Mouse (Mus musculus): ENCODE data around the gene Kcnab2. TPM values are rescaled to one million over a fixed set of nuclear protein-coding genes. Genes with fewer than 3 reads are reported as not detected.

Kcnab2 gene
- polyA plus RNA-seq, 1 experiment from 2014 or later: 5.3 TPM

DNA sequence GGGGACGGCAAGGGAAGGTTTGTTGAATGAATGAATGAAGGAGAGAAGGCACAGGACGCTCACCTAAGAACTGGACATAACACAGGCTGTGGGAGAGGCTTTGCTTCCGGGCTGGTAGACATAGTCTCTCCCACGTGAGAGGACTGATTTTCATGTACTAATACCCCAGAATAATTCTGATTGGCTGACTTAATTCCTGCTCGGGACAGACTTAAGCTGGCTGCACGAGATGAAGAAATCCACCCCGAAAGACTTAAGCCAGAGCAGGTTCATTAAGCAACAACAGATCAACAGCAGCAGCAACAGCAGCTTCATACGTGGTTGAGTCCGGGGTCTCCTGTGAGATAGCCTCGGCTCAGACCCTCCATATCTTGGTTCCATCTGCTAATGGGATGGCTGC is 10.4 kb upstream of the Kcnab2 start:
- Histone ChIP-seq H3K9me3 (ENCODE audit: control insufficient read depth, low read length) (no peaks in the 10 kb centered on the region), H3K27ac (ENCODE audit: low read depth, low read length) (no peak overlapping the region)
- ATAC-seq (ENCODE audit: low FRiP score, low TSS enrichment): no peak

DNA sequence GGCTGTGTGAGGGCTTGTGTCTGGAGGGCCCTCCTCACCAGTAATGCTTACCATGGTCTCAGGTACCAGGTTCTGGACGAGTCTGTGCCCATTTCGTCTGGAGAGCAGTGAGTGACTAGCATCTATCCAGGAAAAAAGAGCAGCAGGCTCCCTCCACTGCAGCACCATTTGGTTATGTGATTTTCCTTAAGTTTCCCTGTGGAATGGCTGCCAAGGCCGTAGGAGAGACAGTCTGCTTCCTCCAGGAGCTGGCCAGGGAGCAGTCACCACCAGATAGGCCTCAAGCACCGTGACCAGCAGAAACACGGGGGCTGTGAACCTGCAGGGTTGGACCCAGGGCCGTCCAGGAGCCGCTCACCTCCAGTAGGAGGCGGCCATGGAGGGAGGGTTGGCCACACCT is 2.8 kb upstream of the Kcnab2 start:
- no peak for ATAC-seq (ENCODE audit: low FRiP score, low TSS enrichment)

More for the DNA sequence above, 10.4 kb upstream of the Kcnab2 start:
- H3K36me3 ChIP-seq (ENCODE audit: control insufficient read depth, insufficient read depth, low read length): no peaks in the 10 kb centered on the region; the same call in 1 of the 2 replicates
- H3K4me3 ChIP-seq (ENCODE audit: low read length): no peak overlapping the region
- 86% methylated on average over 10 of the region's 10 CpGs for WGBS
- H3K27me3 ChIP-seq (ENCODE audit: control insufficient read depth, insufficient read depth, low read length): no peaks in the 10 kb centered on the region
- no peaks in the 10 kb centered on the region for H3K4me1 ChIP-seq (ENCODE audit: control insufficient read depth, insufficient read depth, low read length)
- H3K9ac ChIP-seq (ENCODE audit: low read depth, low read length): no peak overlapping the region
- H3K4me2 ChIP-seq (replicated peaks; ENCODE audit: low read depth, low read length): no peak overlapping the region

DNA sequence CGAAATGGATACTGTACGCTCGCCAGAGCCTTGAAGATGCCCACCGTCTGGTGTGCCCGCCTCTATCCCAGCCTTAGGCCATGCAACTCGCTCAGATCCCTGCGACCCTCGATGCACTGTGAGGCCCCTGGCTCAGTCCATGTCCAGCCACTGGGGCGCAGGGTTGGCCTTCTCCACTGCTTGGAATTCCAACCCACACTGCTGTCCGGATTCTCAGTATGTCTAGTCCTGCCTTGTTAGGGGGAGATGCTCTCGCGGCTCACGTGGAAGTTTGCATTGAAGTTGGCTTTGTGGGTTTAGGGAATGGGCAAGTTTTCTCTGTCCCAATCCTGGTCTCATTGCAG is 525 bp upstream of the Kcnab2 start:
- ATAC-seq (ENCODE audit: low FRiP score, low TSS enrichment): no peak; the same call in none of the 2 replicates
- WGBS: under 1% methylated on average over 13 of the region's 13 CpGs

More for the DNA sequence above, 2.8 kb upstream of the Kcnab2 start:
- 45% methylated on average over 8 of the region's 8 CpGs for WGBS
- Histone ChIP-seq H3K9me3 (ENCODE audit: control insufficient read depth, low read length) (no peaks in the 10 kb centered on the region), H3K27ac (ENCODE audit: low read depth, low read length) (no peak overlapping the region), H3K36me3 (ENCODE audit: control insufficient read depth, insufficient read depth, low read length) (no peaks in the 10 kb centered on the region), H3K4me3 (ENCODE audit: low read length) (no peak overlapping the region), H3K4me2 (replicated peaks; ENCODE audit: low read depth, low read length) (no peak overlapping the region), H3K27me3 (ENCODE audit: control insufficient read depth, insufficient read depth, low read length) (peaks cover 9% of the 10 kb centered on the region; the same call in 1 of the 2 replicates), H3K4me1 (ENCODE audit: control insufficient read depth, insufficient read depth, low read length) (peaks cover 13% of the 10 kb centered on the region), H3K9ac (ENCODE audit: low read depth, low read length) (no peak overlapping the region)

DNA sequence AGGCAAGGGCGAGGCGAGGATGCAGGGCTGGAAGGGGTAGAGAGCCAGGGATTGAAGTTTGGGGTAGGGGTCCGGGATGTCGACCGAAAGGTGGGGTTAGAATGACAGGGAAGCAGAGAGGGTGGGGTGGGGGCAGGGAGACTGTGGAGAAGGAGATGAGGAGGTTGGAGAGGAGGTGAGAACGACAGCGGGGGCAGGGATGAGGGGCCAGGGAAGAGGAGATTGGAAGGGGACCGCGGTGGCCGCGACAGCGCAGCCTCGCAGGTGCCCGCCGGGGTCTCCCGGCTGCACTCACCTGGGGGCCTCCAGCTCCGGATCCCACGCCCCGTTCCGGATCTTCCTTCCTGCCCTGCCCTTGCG is 585 bp downstream of the Kcnab2 start:
- WGBS: under 1% methylated on average over 18 of the region's 21 CpGs
- ATAC-seq (ENCODE audit: low FRiP score, low TSS enrichment): peak; percentile 15
- Histone ChIP-seq H3K9me3 (ENCODE audit: control insufficient read depth, low read length) (peaks cover 2% of the 10 kb centered on the region; the same call in 1 of the 2 replicates), H3K27ac (ENCODE audit: low read depth, low read length) (no peak overlapping the region), H3K4me3 (ENCODE audit: low read length) (peak overlapping the region; percentile 80), H3K4me2 (replicated peaks; ENCODE audit: low read depth, low read length) (peak overlapping the region; percentile 79), H3K4me1 (ENCODE audit: control insufficient read depth, insufficient read depth, low read length) (peaks cover 13% of the 10 kb centered on the region), H3K27me3 (ENCODE audit: control insufficient read depth, insufficient read depth, low read length) (peaks cover 9% of the 10 kb centered on the region; the same call in 1 of the 2 replicates), H3K36me3 (ENCODE audit: control insufficient read depth, insufficient read depth, low read length) (no peaks in the 10 kb centered on the region), H3K9ac (ENCODE audit: low read depth, low read length) (peak overlapping the region; percentile 45)

More for the DNA sequence above, 525 bp upstream of the Kcnab2 start:
- Histone ChIP-seq H3K27me3 (ENCODE audit: control insufficient read depth, insufficient read depth, low read length) (peaks cover 9% of the 10 kb centered on the region; the same call in 1 of the 2 replicates), H3K27ac (ENCODE audit: low read depth, low read length) (peak overlapping the region; percentile 74), H3K9me3 (ENCODE audit: control insufficient read depth, low read length) (no peaks in the 10 kb centered on the region), H3K4me1 (ENCODE audit: control insufficient read depth, insufficient read depth, low read length) (peaks cover 13% of the 10 kb centered on the region), H3K4me3 (ENCODE audit: low read length) (peak overlapping the region; percentile 80), H3K36me3 (ENCODE audit: control insufficient read depth, insufficient read depth, low read length) (no peaks in the 10 kb centered on the region), H3K4me2 (replicated peaks; ENCODE audit: low read depth, low read length) (peak overlapping the region; percentile 79), H3K9ac (ENCODE audit: low read depth, low read length) (peak overlapping the region; percentile 86)

DNA sequence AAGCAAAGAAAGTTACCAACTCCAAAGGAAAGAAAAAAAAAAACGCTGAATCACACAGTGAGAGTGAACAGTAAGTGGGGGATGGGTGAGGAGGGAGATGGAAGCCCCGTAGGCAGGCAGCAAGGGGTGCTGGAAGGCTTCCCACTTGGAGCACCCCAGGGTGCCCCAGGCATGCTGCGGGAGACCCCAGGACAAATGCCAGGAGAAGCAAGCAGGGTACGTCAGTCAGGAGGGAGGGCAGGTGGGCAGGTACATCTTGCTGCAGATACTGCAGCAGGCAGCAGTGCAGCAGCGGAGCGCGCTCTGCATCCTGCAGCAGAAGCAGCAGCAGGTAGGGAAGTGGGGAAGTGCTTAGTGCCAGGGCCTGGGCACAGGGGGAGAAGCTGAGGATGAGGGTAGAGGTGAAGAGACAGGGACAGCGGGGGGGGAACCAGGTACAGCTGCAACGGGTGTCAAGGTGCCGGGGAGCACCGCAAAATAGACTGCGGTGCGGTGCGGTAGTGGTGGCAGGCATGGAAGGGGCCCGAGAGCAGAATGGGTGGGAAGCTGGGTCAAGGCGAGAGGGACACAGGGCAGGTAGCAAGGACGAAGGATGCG is 1.1 kb downstream of the Kcnab2 start, which contains the start of gene Nphp4:
Gene Nphp4 (plus strand): TSS at position 280 of the 597 bp plus-strand sequence.
- H3K27me3 ChIP-seq (ENCODE audit: control insufficient read depth, insufficient read depth, low read length): peaks cover 9% of the 10 kb centered on the region; the same call in 1 of the 2 replicates
- ATAC-seq (ENCODE audit: low FRiP score, low TSS enrichment): 0 out of 2 replicates have a peak, but pooled peaks have one; percentile 0
- H3K36me3 ChIP-seq (ENCODE audit: control insufficient read depth, insufficient read depth, low read length): no peaks in the 10 kb centered on the region
- H3K9ac ChIP-seq (ENCODE audit: low read depth, low read length): peak within 1 kb of the TSS; percentile 86
- H3K9me3 ChIP-seq (ENCODE audit: control insufficient read depth, low read length): peaks cover 6% of the 10 kb centered on the region; the same call in 1 of the 2 replicates
- peak within 1 kb of the TSS; percentile 79 for H3K4me2 ChIP-seq (replicated peaks; ENCODE audit: low read depth, low read length)
- WGBS: 3% methylated on average over 18 of the region's 18 CpGs
- H3K4me1 ChIP-seq (ENCODE audit: control insufficient read depth, insufficient read depth, low read length): peaks cover 13% of the 10 kb centered on the region
- H3K4me3 ChIP-seq (ENCODE audit: low read length): peak within 1 kb of the TSS; percentile 80
- peak within 1 kb of the TSS; percentile 74; the same call in 1 of the 2 replicates for H3K27ac ChIP-seq (ENCODE audit: low read depth, low read length)

DNA sequence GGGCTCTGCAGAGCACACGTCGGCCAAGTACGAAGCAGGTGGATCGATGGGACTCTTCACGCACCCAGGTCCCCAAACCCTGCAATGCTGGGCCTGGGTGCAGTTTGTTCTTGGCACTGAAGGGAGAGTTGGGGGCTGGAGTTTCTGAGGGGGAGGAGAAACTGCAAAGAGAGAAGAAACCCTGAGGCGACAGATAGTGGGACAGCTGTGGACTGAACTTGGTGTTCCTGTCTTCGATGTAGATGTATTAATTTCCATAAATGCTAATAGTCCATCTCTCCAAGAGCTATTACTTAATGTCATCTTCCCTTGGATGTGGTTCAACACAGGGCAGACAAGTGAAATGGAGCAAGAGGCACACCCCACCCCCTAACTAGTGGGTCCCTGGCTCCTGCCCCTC is 1.7 kb downstream of the Kcnab2 start:
- Histone ChIP-seq H3K36me3 (ENCODE audit: control insufficient read depth, insufficient read depth, low read length) (no peaks in the 10 kb centered on the region), H3K9me3 (ENCODE audit: control insufficient read depth, low read length) (peaks cover 8% of the 10 kb centered on the region; the same call in 1 of the 2 replicates), H3K4me1 (ENCODE audit: control insufficient read depth, insufficient read depth, low read length) (peaks cover 13% of the 10 kb centered on the region), H3K9ac (ENCODE audit: low read depth, low read length) (no peak overlapping the region), H3K27ac (ENCODE audit: low read depth, low read length) (no peak overlapping the region), H3K27me3 (ENCODE audit: control insufficient read depth, insufficient read depth, low read length) (peaks cover 9% of the 10 kb centered on the region; the same call in 1 of the 2 replicates), H3K4me2 (replicated peaks; ENCODE audit: low read depth, low read length) (peak overlapping the region; percentile 79; the same call in 1 of the 2 replicates), H3K4me3 (ENCODE audit: low read length) (no peak overlapping the region)
- no peak for ATAC-seq (ENCODE audit: low FRiP score, low TSS enrichment)
- 85% methylated on average over 7 of the region's 7 CpGs for WGBS

DNA sequence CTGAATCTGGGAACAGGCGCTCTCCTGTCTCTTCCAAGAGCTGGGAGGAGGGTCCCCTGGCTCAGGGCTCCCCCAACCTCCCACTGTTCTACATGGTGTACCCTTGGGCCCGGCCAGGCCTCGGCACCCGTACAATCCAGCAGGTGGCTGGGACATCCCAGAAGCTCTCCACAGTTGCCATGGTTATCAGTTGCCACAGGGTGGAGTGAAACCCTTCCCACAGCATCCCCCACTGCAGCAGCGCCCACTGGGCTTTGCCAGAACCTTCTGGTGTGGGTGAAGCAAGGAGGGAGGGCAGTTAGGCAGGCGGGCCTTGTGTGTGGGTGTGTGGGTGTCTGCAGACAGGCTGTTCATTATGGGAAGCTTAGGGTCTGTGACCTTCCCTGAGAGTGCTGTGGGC is 9.7 kb downstream of the Kcnab2 start:
- H3K9ac ChIP-seq (ENCODE audit: low read depth, low read length): no peak overlapping the region
- 80% methylated on average over 6 of the region's 6 CpGs for WGBS

DNA sequence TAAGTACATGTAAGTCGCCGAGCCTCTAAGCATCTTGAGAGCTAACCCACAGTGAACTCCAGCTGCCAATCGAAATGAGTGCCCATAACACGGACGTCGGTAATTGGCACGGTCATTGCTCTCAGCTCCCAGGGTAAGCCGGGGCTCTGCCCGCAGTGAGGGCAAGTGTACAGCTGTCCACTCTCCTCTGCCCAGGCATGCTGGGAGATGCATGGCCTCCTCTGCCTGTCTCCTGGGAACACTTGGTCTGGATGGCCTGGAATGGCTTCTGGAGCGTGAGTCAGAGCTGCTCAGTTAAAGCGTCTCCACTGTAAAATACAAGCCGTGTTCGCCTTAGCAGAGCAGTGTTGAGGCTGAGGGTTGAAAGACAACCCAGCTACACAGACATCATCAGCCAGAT is 11.1 kb downstream of the Kcnab2 start:
- Histone ChIP-seq H3K4me1 (ENCODE audit: control insufficient read depth, insufficient read depth, low read length) (no peaks in the 10 kb centered on the region), H3K27me3 (ENCODE audit: control insufficient read depth, insufficient read depth, low read length) (no peaks in the 10 kb centered on the region), H3K4me3 (ENCODE audit: low read length) (no peak overlapping the region), H3K36me3 (ENCODE audit: control insufficient read depth, insufficient read depth, low read length) (no peaks in the 10 kb centered on the region), H3K9ac (ENCODE audit: low read depth, low read length) (no peak overlapping the region), H3K9me3 (ENCODE audit: control insufficient read depth, low read length) (peaks cover 2% of the 10 kb centered on the region; the same call in 1 of the 2 replicates), H3K27ac (ENCODE audit: low read depth, low read length) (no peak overlapping the region), H3K4me2 (replicated peaks; ENCODE audit: low read depth, low read length) (no peak overlapping the region)
- WGBS: 87% methylated on average over 13 of the region's 13 CpGs
- ATAC-seq (ENCODE audit: low FRiP score, low TSS enrichment): no peak

More for the DNA sequence above, 9.7 kb downstream of the Kcnab2 start:
- peaks cover 8% of the 10 kb centered on the region; the same call in 1 of the 2 replicates for H3K9me3 ChIP-seq (ENCODE audit: control insufficient read depth, low read length)
- H3K27ac ChIP-seq (ENCODE audit: low read depth, low read length): no peak overlapping the region
- H3K4me1 ChIP-seq (ENCODE audit: control insufficient read depth, insufficient read depth, low read length): no peaks in the 10 kb centered on the region
- H3K36me3 ChIP-seq (ENCODE audit: control insufficient read depth, insufficient read depth, low read length): no peaks in the 10 kb centered on the region
- no peak for ATAC-seq (ENCODE audit: low FRiP score, low TSS enrichment)
- H3K27me3 ChIP-seq (ENCODE audit: control insufficient read depth, insufficient read depth, low read length): no peaks in the 10 kb centered on the region
- H3K4me2 ChIP-seq (replicated peaks; ENCODE audit: low read depth, low read length): no peak overlapping the region
- H3K4me3 ChIP-seq (ENCODE audit: low read length): no peak overlapping the region

DNA sequence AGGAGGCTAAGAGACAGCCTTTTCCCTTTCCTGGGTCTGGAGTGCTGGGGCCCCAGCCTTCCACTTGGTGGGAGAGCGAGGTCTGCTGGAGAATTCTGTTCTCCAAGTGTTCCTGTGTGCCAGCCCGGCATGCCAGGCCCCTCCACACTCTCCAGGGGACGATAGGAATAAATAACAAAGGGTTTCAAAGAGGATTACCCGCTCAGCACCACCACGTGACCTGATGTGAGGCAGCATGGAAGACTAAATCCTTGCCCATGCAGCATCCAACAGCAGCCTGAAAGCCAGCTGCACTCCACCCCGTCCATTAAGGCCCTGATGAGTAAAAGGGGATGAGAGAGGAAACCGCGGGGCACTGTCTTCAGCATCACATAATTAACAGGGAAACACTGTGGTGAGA is 12.6 kb downstream of the Kcnab2 start:
- H3K36me3 ChIP-seq (ENCODE audit: control insufficient read depth, insufficient read depth, low read length): no peaks in the 10 kb centered on the region
- H3K4me1 ChIP-seq (ENCODE audit: control insufficient read depth, insufficient read depth, low read length): no peaks in the 10 kb centered on the region
- H3K4me2 ChIP-seq (replicated peaks; ENCODE audit: low read depth, low read length): no peak overlapping the region
- no peak overlapping the region for H3K9ac ChIP-seq (ENCODE audit: low read depth, low read length)
- H3K27ac ChIP-seq (ENCODE audit: low read depth, low read length): no peak overlapping the region
- H3K27me3 ChIP-seq (ENCODE audit: control insufficient read depth, insufficient read depth, low read length): no peaks in the 10 kb centered on the region
- H3K4me3 ChIP-seq (ENCODE audit: low read length): no peak overlapping the region
- no peaks in the 10 kb centered on the region for H3K9me3 ChIP-seq (ENCODE audit: control insufficient read depth, low read length)
- ATAC-seq (ENCODE audit: low FRiP score, low TSS enrichment): no peak
- 48% methylated on average over 8 of the region's 8 CpGs for WGBS

Data from kidney, embryonic 14.5 days (tissue).